Mouse (Mus musculus): ENCODE data around the gene Arhgef25.

DNA sequence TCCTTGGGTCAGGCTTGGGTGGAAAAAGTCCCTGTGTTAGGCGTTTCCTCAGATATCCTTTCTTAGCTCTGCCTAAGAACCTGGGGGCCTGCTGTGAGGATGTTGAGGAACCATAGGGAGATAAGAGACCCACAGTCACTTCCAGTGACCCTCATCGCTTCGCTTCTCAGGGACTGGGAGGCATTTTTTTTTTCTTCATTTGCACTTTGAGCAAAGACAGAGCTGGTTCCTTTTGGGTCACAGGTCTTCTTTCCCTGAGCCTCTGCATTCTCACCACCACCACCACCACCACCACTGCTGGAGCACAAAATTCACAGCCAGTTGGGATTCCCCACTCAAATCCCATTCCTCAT is 9.2 kb downstream of the Arhgef25 start:
- TF ChIP-seq CTCF (conservative IDR thresholded peaks at IDR 0.05; ENCODE audit: low read length): no peak
- TF ChIP-seq NANOG (IDR thresholded peaks at IDR 0.05; ENCODE audit: borderline replicate concordance, low read length): no peak
- no peak for TF ChIP-seq POU5F1 (IDR thresholded peaks at IDR 0.05; ENCODE audit: borderline replicate concordance, low read length)

Measured in E14TG2a.4 (cell line).